Mouse (Mus musculus): Measurements from ENCODE around the gene Il22ra1. TPM values are rescaled to one million over a fixed set of nuclear protein-coding genes. Genes with fewer than 3 reads are reported as not detected.

Gene Il22ra1
- polyA plus RNA-seq, 1 experiment from 2014 or later = not detected

DNA sequence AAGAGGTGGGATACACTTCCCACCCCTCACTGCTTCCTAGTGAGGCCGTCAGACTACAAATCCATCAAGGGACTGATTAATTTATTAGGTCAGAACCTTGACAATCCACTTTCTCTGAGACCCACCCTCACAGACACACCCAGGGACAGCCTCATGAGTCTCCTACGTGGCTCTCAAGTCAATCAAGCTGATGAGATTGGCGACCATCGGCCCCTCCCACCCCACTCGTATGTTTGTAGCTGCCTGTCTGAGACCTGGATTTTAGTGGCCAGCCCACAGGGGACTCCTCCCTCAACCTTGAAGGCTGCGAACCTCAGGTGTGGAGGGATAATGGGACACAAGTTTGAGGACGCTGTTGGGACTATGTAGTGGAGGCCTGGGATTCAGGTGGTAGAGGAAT, 11.2 kb downstream of the Il22ra1 start:
- no peak overlapping the region for H3K27ac ChIP-seq
- whole genome bisulfite sequencing = 55% methylated on average over 7 of the region's 7 CpGs

DNA sequence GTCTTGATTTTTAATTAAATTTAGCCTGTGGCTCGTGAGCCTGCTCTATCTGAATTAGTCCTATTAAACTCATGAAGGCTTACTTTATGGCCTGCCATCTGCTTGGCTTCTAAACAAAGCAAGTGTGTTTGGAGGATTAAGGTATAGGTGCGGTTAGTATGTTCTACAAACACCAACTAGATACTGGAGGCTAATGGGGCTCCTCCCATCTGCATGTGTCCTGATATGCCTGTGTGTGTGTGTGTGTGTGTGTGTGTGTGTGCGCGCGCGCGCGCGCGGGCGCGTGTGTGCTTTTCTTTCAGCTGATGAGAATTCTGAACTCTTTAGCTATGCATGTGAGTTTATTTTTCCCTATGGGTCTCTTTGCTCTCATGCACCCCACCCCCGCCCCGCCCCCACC, 11.7 kb downstream of the Il22ra1 start:
- 90% methylated on average over 14 of the region's 14 CpGs for WGBS
- Histone ChIP-seq H3K27ac (no peak overlapping the region), H3K36me3 (no peaks in the 10 kb centered on the region), H3K27me3 (ENCODE audit: low read depth, poor library complexity, severe bottlenecking) (no peaks in the 10 kb centered on the region), H3K4me3 (no peak overlapping the region), H3K4me1 (peaks cover 37% of the 10 kb centered on the region), H3K9me3 (replicated peaks) (no peaks in the 10 kb centered on the region)
- DNase-seq (ENCODE audit: low spot score) = no peak

More for the DNA sequence above, 11.2 kb downstream of the Il22ra1 start:
- DNase-seq (ENCODE audit: low spot score) = no peak
- Histone ChIP-seq H3K4me1 (peaks cover 37% of the 10 kb centered on the region), H3K36me3 (no peaks in the 10 kb centered on the region), H3K9me3 (replicated peaks) (no peaks in the 10 kb centered on the region; the same call in 1 of the 2 replicates), H3K27me3 (ENCODE audit: low read depth, poor library complexity, severe bottlenecking) (no peaks in the 10 kb centered on the region), H3K4me3 (no peak overlapping the region)

DNA sequence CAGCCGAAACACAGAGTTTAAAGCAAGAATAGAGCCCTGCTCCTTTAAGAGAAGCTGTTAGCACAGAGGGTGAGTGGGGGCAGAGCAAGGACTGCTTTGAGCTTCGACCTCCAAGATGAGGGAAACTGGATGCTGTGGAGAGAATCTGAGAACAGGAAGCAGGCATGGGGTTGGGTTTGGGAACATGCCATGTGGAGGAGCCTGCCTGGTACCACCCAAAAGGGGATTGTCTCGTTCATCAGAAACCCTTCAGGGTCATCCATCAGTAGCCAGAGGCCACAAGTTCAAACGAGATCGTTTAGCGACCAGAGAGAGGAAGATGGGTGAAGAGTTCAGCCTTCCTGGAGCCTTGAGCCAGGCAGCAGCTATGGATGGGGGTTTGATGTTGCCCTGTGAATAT, 15.5 kb downstream of the Il22ra1 start:
- WGBS = 20% methylated on average over 6 of the region's 6 CpGs
- Histone ChIP-seq H3K27ac (peak overlapping the region; percentile 32; the same call in 1 of the 2 replicates), H3K36me3 (no peaks in the 10 kb centered on the region), H3K4me1 (peaks cover 45% of the 10 kb centered on the region), H3K27me3 (ENCODE audit: low read depth, poor library complexity, severe bottlenecking) (no peaks in the 10 kb centered on the region), H3K4me3 (no peak overlapping the region), H3K9me3 (replicated peaks) (no peaks in the 10 kb centered on the region)
- DNase-seq (ENCODE audit: low spot score) = no peak

DNA sequence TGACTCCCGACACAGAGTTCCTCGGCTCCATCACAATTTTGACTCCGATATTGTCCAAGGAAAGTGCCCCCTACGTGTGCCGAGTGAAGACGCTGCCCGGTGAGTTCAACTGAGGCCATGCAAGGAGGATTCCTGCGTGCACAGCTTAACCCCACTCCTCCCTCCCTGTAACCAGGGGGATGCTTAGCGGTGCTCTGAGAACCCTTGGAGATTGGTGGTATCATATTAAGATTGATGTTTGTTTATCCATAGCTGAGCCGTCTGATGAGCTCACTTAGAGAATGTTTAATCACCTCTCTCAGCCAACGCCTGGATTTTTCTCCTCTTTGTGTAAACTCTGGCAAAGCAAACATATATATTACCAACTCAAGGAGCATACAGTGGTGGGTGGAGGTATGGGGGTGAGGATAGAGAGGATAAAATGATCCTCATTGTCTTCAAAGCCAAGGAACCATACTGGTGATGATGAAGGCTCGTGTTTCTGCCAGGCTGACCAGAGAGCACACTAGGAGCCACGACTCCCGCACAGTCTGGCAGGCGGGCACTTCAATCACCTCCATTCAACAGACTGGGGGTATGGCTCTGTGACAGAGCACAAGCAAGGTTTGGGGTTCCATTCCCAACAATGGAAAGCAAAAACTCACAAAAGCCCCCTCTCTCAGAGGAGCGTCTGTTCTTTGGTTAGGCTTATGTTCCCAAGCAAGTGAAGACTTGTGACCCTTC, 16.9 kb downstream of the Il22ra1 start:
- no peak for DNase-seq (ENCODE audit: low spot score)
- Histone ChIP-seq H3K27me3 (ENCODE audit: low read depth, poor library complexity, severe bottlenecking) (no peaks in the 10 kb centered on the region), H3K4me3 (no peak overlapping the region), H3K36me3 (no peaks in the 10 kb centered on the region), H3K27ac (no peak overlapping the region), H3K9me3 (replicated peaks) (no peaks in the 10 kb centered on the region), H3K4me1 (peaks cover 34% of the 10 kb centered on the region)
- 59% methylated on average over 16 of the region's 16 CpGs for WGBS

DNA sequence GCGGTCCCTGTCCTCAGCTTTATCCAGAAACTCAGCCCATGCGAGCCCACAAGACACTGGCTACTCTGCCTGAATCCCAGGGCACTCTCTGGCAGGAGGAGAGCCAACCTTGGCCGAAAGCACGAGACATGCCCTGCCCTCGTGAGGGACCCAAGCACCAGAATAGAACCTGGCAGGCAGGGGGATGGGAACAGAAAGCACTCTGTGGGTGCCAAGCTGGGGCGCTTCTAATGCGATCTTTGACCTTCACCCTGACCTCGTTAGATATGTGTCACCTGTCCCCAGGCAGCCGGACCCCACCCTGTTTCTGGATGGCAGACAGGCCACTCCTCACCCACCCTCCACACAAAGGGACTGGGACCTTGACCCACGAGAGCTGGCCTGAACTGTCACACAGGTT, 17.6 kb downstream of the Il22ra1 start:
- no peak for DNase-seq (ENCODE audit: low spot score)
- H3K9me3 ChIP-seq (replicated peaks) = no peaks in the 10 kb centered on the region
- H3K4me3 ChIP-seq = no peak overlapping the region
- WGBS = 80% methylated on average over 10 of the region's 10 CpGs
- H3K27me3 ChIP-seq (ENCODE audit: low read depth, poor library complexity, severe bottlenecking) = no peaks in the 10 kb centered on the region
- H3K4me1 ChIP-seq = peaks cover 30% of the 10 kb centered on the region
- no peak overlapping the region for H3K27ac ChIP-seq
- no peaks in the 10 kb centered on the region for H3K36me3 ChIP-seq

DNA sequence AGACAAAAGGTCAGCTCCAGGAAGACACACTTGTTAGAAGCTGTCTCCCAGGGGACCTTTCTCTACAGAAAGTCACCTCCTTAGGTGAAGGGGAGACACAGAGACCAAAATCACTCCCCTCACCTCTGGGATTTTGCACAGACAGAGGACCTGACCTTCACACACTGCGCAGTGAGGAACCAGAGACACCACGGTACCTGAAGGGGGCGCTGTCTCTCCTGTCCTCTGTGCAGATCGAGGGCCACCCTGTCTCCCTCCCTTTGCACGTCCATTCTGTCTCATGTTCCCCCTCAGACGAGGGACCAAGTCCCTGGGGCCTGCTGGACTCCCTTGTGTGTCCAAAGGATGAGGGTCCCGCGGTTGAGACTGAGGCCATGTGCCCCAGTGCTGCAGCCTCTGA, 22.9 kb downstream of the Il22ra1 start:
- no peak overlapping the region for H3K27ac ChIP-seq
- no peak for DNase-seq (ENCODE audit: low spot score)
- no peaks in the 10 kb centered on the region for H3K36me3 ChIP-seq
- H3K4me1 ChIP-seq = peaks cover 21% of the 10 kb centered on the region
- 82% methylated on average over 8 of the region's 8 CpGs for WGBS
- H3K27me3 ChIP-seq (ENCODE audit: low read depth, poor library complexity, severe bottlenecking) = no peaks in the 10 kb centered on the region
- no peak overlapping the region for H3K4me3 ChIP-seq
- H3K9me3 ChIP-seq (replicated peaks) = no peaks in the 10 kb centered on the region; the same call in 1 of the 2 replicates

DNA sequence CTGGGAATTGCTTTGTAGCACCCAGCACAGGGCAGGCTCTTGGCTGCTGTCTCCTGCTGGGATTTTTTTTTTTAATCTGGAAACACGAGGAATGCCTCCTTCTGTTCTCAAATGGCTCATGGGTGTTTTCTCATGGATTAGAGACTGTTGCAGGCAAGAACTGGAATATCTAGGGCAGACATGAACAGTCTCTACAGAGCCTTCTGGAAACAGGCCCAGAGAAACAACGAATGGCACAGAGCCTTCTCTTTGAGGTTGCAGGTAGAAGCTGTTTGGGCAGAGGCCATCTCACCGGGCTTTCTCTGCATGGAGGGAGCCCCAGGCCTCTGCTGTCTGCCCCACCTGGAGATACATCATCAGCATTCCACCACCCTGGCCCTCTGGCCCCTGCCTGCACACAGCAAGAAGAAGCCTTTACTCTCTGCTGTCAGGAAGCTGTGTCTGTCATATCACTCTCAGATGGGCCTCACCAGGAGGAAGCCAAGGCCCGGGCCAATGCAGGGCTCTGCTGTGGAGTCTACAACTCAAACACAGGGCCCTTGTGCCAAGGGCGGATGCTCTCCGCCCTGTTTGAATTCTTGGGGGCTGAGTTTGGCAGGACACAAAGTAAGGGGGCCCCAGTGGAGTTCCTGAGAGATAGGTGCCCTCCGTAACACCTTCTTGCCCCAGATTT, 24.3 kb downstream of the Il22ra1 start:
- Histone ChIP-seq H3K4me1 (peaks cover 13% of the 10 kb centered on the region), H3K4me3 (no peak overlapping the region), H3K27me3 (ENCODE audit: low read depth, poor library complexity, severe bottlenecking) (no peaks in the 10 kb centered on the region), H3K27ac (no peak overlapping the region), H3K9me3 (replicated peaks) (no peaks in the 10 kb centered on the region; the same call in 1 of the 2 replicates), H3K36me3 (no peaks in the 10 kb centered on the region)
- DNase-seq (ENCODE audit: low spot score) = no peak
- 76% methylated on average over 7 of the region's 7 CpGs for WGBS

DNA sequence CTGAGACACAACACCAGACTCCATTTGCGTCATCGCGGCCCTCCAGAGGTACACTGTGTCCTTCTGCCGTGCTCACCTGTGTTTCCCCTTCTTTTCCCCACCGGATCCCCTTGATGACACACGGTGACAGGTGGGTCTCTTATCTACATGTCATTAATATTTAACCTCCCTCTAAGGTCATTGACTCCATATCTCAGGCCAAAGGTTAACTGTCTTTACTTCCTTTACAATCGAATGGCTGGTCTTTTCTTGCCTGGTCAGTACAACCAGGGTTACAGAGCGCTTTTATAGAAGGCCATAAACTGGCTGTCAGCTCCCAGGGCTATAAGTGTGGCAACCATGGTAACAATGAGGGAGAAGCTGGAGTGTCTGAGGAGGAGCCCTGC, 24.8 kb downstream of the Il22ra1 start:
- no peaks in the 10 kb centered on the region for H3K27me3 ChIP-seq (ENCODE audit: low read depth, poor library complexity, severe bottlenecking)
- WGBS = 62% methylated on average over 8 of the region's 8 CpGs
- DNase-seq (ENCODE audit: low spot score) = no peak
- no peak overlapping the region for H3K4me3 ChIP-seq
- peaks cover 13% of the 10 kb centered on the region for H3K4me1 ChIP-seq
- no peak overlapping the region for H3K27ac ChIP-seq
- no peaks in the 10 kb centered on the region for H3K36me3 ChIP-seq
- H3K9me3 ChIP-seq (replicated peaks) = no peaks in the 10 kb centered on the region; the same call in 1 of the 2 replicates

DNA sequence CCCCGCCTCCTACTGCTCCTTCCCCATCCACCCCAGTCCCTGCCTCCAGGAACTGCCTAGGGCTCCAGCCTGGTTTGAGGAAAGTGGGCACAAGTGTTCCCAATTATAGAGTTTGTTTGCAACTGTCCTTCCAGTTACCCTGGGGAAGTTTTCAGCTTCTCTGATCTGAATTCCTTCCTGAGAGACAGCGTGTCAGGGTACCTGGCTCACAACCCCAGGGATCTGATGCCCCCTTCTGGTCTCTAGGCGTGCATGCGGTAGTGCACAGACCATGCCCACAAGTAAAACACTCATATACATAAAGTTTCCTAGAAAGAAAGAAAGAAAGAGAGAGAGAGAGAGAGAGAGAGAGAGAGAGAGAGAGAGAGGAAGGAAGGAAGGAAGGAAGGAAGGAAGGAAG, 30.4 kb downstream of the Il22ra1 start:
- Histone ChIP-seq H3K36me3 (no peaks in the 10 kb centered on the region), H3K4me1 (peaks cover 20% of the 10 kb centered on the region), H3K4me3 (no peak overlapping the region), H3K27ac (no peak overlapping the region), H3K9me3 (replicated peaks) (no peaks in the 10 kb centered on the region; the same call in 1 of the 2 replicates), H3K27me3 (ENCODE audit: low read depth, poor library complexity, severe bottlenecking) (peaks cover 15% of the 10 kb centered on the region; the same call in 1 of the 2 replicates)
- DNase-seq (ENCODE audit: low spot score) = no peak
- 41% methylated on average over 4 of the region's 4 CpGs for WGBS

DNA sequence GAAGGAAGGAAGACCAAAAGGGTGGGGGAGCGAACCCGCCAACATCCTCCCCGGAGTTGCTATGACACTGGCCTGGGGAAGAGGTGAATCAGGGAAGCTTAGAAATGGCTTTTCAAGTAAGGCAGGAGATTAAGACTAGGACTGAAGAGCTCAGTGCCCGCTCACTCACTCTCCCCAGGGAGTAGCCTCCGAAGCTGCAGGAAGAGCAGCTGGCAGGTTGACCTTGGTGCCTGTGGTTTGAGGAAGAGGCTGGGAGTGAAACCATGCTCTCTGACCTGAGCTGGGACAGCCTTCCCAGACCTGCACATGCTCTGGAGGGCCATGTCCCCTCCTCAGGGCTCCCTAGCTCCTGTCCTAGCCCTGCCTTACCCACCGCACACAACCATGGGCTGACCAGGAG, 30.9 kb downstream of the Il22ra1 start:
- no peak overlapping the region for H3K4me3 ChIP-seq
- WGBS = 49% methylated on average over 6 of the region's 6 CpGs

DNA sequence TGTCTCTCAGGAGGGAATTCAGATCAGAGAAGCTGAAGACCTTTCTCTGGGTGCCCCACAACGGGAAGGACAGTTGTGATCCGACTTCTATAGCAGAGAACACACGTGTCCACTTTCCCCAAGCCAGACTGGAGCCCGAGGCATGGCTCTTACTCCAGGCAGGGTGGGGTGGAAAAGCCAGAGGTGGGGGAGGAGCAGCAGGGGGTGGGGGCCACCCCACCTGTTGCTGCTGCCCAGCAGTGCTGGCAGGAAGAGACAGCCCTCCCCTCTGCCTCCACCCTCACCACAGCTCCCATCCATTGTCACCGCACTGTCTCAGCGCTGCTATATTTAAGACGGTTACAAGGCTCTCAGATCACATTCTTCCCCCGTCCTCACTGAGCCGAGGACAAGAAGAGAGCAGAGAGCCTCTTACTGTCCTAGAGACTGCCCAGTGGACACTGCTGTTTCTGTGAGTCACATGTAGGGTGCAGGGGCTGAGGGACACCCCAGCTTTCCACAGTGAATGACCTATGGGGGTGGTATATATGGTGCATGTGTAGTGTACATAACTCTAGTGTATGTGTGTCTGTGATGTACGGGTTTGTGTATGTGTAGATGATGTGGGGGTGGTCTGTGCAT, 31.5 kb downstream of the Il22ra1 start, which contains the start of gene Myom3:
Gene Myom3 (plus strand): TSS at position 360 of the 621 bp plus-strand sequence.
- 70% methylated on average over 10 of the region's 10 CpGs for WGBS
- Histone ChIP-seq H3K27me3 (ENCODE audit: low read depth, poor library complexity, severe bottlenecking) (peaks cover 15% of the 10 kb centered on the region; the same call in 1 of the 2 replicates), H3K36me3 (no peaks in the 10 kb centered on the region), H3K9me3 (replicated peaks) (no peaks in the 10 kb centered on the region; the same call in 1 of the 2 replicates), H3K27ac (no peak within 1 kb of the TSS), H3K4me3 (no peak within 1 kb of the TSS), H3K4me1 (peaks cover 20% of the 10 kb centered on the region)
- DNase-seq (ENCODE audit: low spot score) = no peak

More for the DNA sequence above, 30.9 kb downstream of the Il22ra1 start:
- H3K36me3 ChIP-seq = no peaks in the 10 kb centered on the region
- peaks cover 15% of the 10 kb centered on the region; the same call in 1 of the 2 replicates for H3K27me3 ChIP-seq (ENCODE audit: low read depth, poor library complexity, severe bottlenecking)
- no peaks in the 10 kb centered on the region; the same call in 1 of the 2 replicates for H3K9me3 ChIP-seq (replicated peaks)
- DNase-seq (ENCODE audit: low spot score) = no peak
- H3K27ac ChIP-seq = no peak overlapping the region
- H3K4me1 ChIP-seq = peaks cover 20% of the 10 kb centered on the region

DNA sequence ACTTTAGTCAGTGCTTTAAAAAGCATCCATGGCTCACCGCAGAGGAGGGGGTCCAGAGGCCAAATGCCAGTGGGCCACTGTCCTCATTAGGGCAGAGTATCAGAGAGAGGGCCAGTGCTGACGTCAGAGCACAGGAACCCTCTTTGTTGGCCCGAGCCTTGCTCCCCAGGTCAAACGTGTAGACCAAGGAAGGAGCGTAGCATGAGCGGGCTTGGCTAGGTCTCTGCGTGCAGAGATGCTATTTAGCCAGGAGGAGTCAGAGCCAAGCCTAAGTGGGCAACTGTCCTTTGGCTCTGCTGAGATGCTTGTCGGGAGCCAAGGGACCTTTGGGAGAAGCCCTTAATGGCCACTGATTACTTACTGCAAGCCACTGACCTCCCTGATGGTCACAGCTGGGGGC, 33.1 kb downstream of the Il22ra1 start:
- Histone ChIP-seq H3K4me1 (peaks cover 20% of the 10 kb centered on the region), H3K4me3 (no peak overlapping the region), H3K9me3 (replicated peaks) (no peaks in the 10 kb centered on the region), H3K27ac (no peak overlapping the region), H3K27me3 (ENCODE audit: low read depth, poor library complexity, severe bottlenecking) (peaks cover 15% of the 10 kb centered on the region; the same call in 1 of the 2 replicates), H3K36me3 (no peaks in the 10 kb centered on the region)
- WGBS = 68% methylated on average over 8 of the region's 8 CpGs
- DNase-seq (ENCODE audit: low spot score) = no peak

DNA sequence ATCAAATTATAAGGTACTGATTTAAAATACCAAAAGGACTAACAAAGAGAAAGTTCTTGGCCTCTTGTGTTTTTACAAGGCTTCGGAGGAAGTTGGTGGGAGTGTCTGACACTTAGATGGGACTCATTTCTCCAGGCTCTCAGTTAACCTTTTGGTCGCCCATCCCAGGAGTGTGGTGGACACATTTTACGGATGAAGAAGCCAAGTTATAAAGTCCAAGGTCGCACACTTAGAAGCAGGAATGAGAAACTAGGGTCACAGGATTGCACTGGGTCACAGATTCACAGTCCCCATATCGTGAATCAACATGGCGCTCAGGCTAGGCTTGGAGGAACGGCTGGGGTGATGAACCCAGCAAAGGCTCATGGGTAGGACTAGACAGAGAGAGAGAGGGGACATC, 33.6 kb downstream of the Il22ra1 start:
- WGBS = 75% methylated on average over 7 of the region's 7 CpGs
- Histone ChIP-seq H3K36me3 (no peaks in the 10 kb centered on the region), H3K27ac (no peak overlapping the region), H3K4me3 (no peak overlapping the region), H3K9me3 (replicated peaks) (no peaks in the 10 kb centered on the region), H3K4me1 (peaks cover 20% of the 10 kb centered on the region), H3K27me3 (ENCODE audit: low read depth, poor library complexity, severe bottlenecking) (peaks cover 15% of the 10 kb centered on the region; the same call in 1 of the 2 replicates)
- DNase-seq (ENCODE audit: low spot score) = no peak
